Mouse (Mus musculus) lung, postnatal 36 days (tissue): ENCODE measurements around the gene Lcmt1.

ENCODE experiments used
- DNase-seq: peaks from one replicate; pipeline ENCODE4 v3.0.0; 2022; ENCODE audit warnings: mixed read lengths

Lcmt1 gene

GRCm38 (mm10) chr7:123404198-123404597 lies 34.6 kb downstream of the Lcmt1 start:
- no peak for DNase-seq

GRCm38 (mm10) chr7:123405619-123406018 lies 36.0 kb downstream of the Lcmt1 start:
- no peak for DNase-seq

GRCm38 (mm10) chr7:123406988-123407387 lies 37.4 kb downstream of the Lcmt1 start:
- DNase-seq, result no peak

GRCm38 (mm10) chr7:123410502-123410901 lies 40.9 kb downstream of the Lcmt1 start:
- DNase-seq, result peak; percentile 40

GRCm38 (mm10) chr7:123411109-123411508 lies 41.5 kb downstream of the Lcmt1 start:
- DNase-seq, result peak; percentile 70

GRCm38 (mm10) chr7:123412143-123412542 lies 42.6 kb downstream of the Lcmt1 start:
- DNase-seq, result no peak

GRCm38 (mm10) chr7:123416803-123417202 lies 47.2 kb downstream of the Lcmt1 start:
- DNase-seq, result no peak

GRCm38 (mm10) chr7:123417661-123418060 lies 48.1 kb downstream of the Lcmt1 start:
- no peak for DNase-seq

- DNase-seq, result no peak
These were observed 50.4 kb downstream of the Lcmt1 start for GRCm38 (mm10) chr7:123419984-123420383.

GRCm38 (mm10) chr7:123421958-123422357 lies 52.4 kb downstream of the Lcmt1 start:
- no peak for DNase-seq

GRCm38 (mm10) chr7:123424281-123424680 lies 54.7 kb downstream of the Lcmt1 start:
- DNase-seq, result no peak

GRCm38 (mm10) chr7:123425134-123425757 lies 55.7 kb downstream of the Lcmt1 start:
- no peak for DNase-seq

- DNase-seq, result peak; percentile 54
These were observed 60.2 kb downstream of the Lcmt1 start for GRCm38 (mm10) chr7:123429624-123430410.

- no peak for DNase-seq
These were observed 60.8 kb downstream of the Lcmt1 start for GRCm38 (mm10) chr7:123430411-123430705.

GRCm38 (mm10) chr7:123431206-123431605 lies 61.6 kb downstream of the Lcmt1 start:
- DNase-seq, result no peak

- DNase-seq, result no peak
These were observed 72.5 kb downstream of the Lcmt1 start for GRCm38 (mm10) chr7:123442079-123442478.

- no peak for DNase-seq
These were observed 79.2 kb downstream of the Lcmt1 start for GRCm38 (mm10) chr7:123448794-123449193.

- no peak for DNase-seq
These were observed 80.1 kb downstream of the Lcmt1 start for GRCm38 (mm10) chr7:123449676-123450075.

- DNase-seq, result no peak
These were observed 80.9 kb downstream of the Lcmt1 start for GRCm38 (mm10) chr7:123450515-123450914.

GRCm38 (mm10) chr7:123452551-123452950 lies 83.0 kb downstream of the Lcmt1 start:
- no peak for DNase-seq

GRCm38 (mm10) chr7:123453066-123453465 lies 83.5 kb downstream of the Lcmt1 start:
- DNase-seq, result no peak

GRCm38 (mm10) chr7:123455088-123455487 lies 85.5 kb downstream of the Lcmt1 start:
- no peak for DNase-seq

GRCm38 (mm10) chr7:123458309-123458708 lies 88.7 kb downstream of the Lcmt1 start:
- DNase-seq, result no peak

GRCm38 (mm10) chr7:123459247-123459646 lies 89.7 kb downstream of the Lcmt1 start:
- no peak for DNase-seq

GRCm38 (mm10) chr7:123461316-123461715 lies 91.7 kb downstream of the Lcmt1 start:
- no peak for DNase-seq
